Mouse (Mus musculus): ENCODE measurements around the gene Ddx5. TPM values are rescaled to one million over a fixed set of nuclear protein-coding genes. Genes with fewer than 3 reads are reported as not detected.
A peak's percentile ranks its signal among the peaks of the same experiment; 100 is the strongest.
"Not testable (repeated sequence)": the region's sequence is repeated elsewhere in the genome, so short reads cannot be mapped to it uniquely, and the experiment has no call there.

The Ddx5 gene
- polyA plus RNA-seq, 1 experiment from 2014 or later = 406 TPM

- H3K9me3 ChIP-seq = no peaks in the 10 kb centered on the region
- H3K27ac ChIP-seq = no peak overlapping the region
- H3K9ac ChIP-seq = no peak overlapping the region
- ATAC-seq (ENCODE audit: insufficient number of reproducible peaks, insufficient read depth, low FRiP score, low TSS enrichment) = no peak
- H3K4me2 ChIP-seq (replicated peaks) = no peak overlapping the region
- H3K27me3 ChIP-seq = no peaks in the 10 kb centered on the region
- H3K4me3 ChIP-seq = no peak overlapping the region
- WGBS = 89% methylated on average over 3 of the region's 3 CpGs
- H3K36me3 ChIP-seq = peaks cover 71% of the 10 kb centered on the region
- H3K4me1 ChIP-seq = peaks cover 14% of the 10 kb centered on the region
Measured at GRCm38 (mm10) chr11:106817156-106817555, 28.2 kb upstream of the Ddx5 start.

DNA sequence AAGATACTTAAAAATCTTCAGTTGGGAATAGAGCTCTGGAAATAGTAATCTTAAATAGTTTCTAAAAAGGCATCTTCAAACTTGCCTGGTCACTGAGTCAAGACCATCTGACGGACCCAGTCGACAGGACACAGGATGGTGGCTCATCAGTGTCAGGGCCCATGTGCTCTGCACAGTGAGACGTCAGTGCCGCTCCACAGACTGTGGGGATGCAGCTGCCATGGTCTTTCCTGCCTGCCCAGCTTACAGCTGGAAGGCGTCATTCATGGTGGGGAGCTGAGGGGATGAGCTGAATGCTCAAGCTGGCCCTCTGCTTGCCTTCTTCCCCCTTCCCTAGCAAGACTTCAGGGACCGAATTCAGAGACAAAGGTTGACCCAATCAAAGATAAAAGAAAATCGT is 27.3 kb upstream of the Ddx5 start:
- no peak overlapping the region for H3K9ac ChIP-seq
- ATAC-seq (ENCODE audit: insufficient number of reproducible peaks, insufficient read depth, low FRiP score, low TSS enrichment) = no peak
- H3K27me3 ChIP-seq = no peaks in the 10 kb centered on the region
- WGBS = 68% methylated on average over 7 of the region's 7 CpGs
- no peaks in the 10 kb centered on the region for H3K9me3 ChIP-seq
- H3K36me3 ChIP-seq = peaks cover 74% of the 10 kb centered on the region
- H3K4me2 ChIP-seq (replicated peaks) = no peak overlapping the region
- peaks cover 14% of the 10 kb centered on the region for H3K4me1 ChIP-seq
- H3K4me3 ChIP-seq = no peak overlapping the region
- H3K27ac ChIP-seq = no peak overlapping the region

DNA sequence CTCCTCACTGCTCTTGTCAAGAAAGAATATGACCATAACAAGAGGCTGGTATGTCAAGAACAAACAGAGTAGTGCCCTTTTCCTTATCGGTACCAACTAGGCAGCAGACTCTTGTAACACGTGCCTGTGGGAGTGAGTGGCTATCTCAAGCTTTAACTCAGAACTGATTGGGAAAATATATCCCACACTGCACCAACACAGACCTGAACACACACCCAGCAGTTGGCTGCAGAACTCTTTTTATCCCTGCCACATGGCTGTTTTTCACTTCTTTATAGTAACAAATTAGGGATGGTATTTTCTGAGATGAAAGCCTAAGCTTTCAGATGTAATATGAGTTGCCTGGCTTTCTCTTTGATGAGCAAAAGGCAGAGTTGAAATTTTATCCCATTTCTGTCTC is 26.8 kb upstream of the Ddx5 start:
- ATAC-seq (ENCODE audit: insufficient number of reproducible peaks, insufficient read depth, low FRiP score, low TSS enrichment) = no peak

GRCm38 (mm10) chr11:106815331-106815730 is 26.3 kb upstream of the Ddx5 start:
- H3K9me3 ChIP-seq = no peaks in the 10 kb centered on the region
- H3K4me3 ChIP-seq = no peak overlapping the region
- H3K27me3 ChIP-seq = no peaks in the 10 kb centered on the region
- no peak for ATAC-seq (ENCODE audit: insufficient number of reproducible peaks, insufficient read depth, low FRiP score, low TSS enrichment)
- H3K27ac ChIP-seq = no peak overlapping the region
- no peak overlapping the region for H3K4me2 ChIP-seq (replicated peaks)
- peaks cover 14% of the 10 kb centered on the region for H3K4me1 ChIP-seq
- H3K9ac ChIP-seq = no peak overlapping the region
- peaks cover 76% of the 10 kb centered on the region for H3K36me3 ChIP-seq
- WGBS = 93% methylated on average over 2 of the region's 2 CpGs

More for the DNA sequence above, 26.8 kb upstream of the Ddx5 start:
- H3K9me3 ChIP-seq = no peaks in the 10 kb centered on the region
- H3K4me3 ChIP-seq = no peak overlapping the region
- no peak overlapping the region for H3K9ac ChIP-seq
- H3K36me3 ChIP-seq = peaks cover 74% of the 10 kb centered on the region
- peaks cover 14% of the 10 kb centered on the region for H3K4me1 ChIP-seq
- no peaks in the 10 kb centered on the region for H3K27me3 ChIP-seq
- no peak overlapping the region for H3K27ac ChIP-seq
- 80% methylated on average over 2 of the region's 2 CpGs for WGBS
- no peak overlapping the region for H3K4me2 ChIP-seq (replicated peaks)

DNA sequence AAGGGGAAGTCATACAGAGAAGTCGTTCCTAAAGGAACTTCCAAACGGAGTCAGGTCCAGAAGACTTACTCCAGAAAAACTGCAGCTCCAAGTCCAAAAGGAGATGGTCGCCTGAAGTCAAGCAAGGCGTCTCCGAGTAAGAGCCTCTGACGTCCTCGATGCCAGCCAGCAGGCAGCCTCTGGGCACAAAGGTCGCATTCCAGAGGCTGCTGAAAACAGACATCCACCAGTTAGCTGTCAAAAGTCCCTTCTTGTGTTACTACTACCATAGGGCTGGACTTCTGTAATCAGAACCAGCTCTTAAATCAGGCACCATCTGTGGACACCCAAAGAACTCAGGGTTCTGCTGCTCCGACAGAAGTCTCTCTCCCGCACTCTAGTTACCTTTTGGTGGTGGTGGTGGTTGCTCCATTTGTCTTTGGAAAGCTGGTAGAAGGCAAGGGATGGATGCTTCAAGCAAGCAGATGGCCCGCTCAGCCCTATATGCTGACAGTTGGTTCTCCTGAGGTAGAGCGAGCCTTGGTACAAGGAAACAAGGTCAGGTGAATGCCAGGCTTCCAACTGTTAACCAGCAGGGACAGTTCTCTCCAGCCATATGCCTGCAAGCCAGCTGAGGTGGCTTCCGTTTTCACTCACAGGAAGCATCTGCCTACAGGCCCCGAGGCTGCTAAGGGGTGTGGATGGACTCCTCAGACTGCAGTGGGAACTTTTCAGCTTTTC is 25.8 kb upstream of the Ddx5 start:
- Histone ChIP-seq H3K27ac (peak overlapping the region; percentile 36; the same call in 1 of the 2 replicates), H3K4me3 (no peak overlapping the region), H3K4me1 (peaks cover 14% of the 10 kb centered on the region), H3K9ac (no peak overlapping the region), H3K4me2 (replicated peaks) (no peak overlapping the region), H3K9me3 (no peaks in the 10 kb centered on the region), H3K36me3 (peaks cover 80% of the 10 kb centered on the region), H3K27me3 (no peaks in the 10 kb centered on the region)
- WGBS = 41% methylated on average over 14 of the region's 14 CpGs
- no peak for ATAC-seq (ENCODE audit: insufficient number of reproducible peaks, insufficient read depth, low FRiP score, low TSS enrichment)

GRCm38 (mm10) chr11:106812410-106813136 is 23.6 kb upstream of the Ddx5 start:
- ATAC-seq (ENCODE audit: insufficient number of reproducible peaks, insufficient read depth, low FRiP score, low TSS enrichment) = no peak
- Histone ChIP-seq H3K27ac (no peak overlapping the region), H3K4me2 (replicated peaks) (no peak overlapping the region), H3K36me3 (peaks cover 71% of the 10 kb centered on the region), H3K4me3 (no peak overlapping the region), H3K9ac (no peak overlapping the region), H3K27me3 (no peaks in the 10 kb centered on the region), H3K4me1 (peaks cover 9% of the 10 kb centered on the region), H3K9me3 (no peaks in the 10 kb centered on the region)
- WGBS = 92% methylated on average over 7 of the region's 7 CpGs

- ATAC-seq (ENCODE audit: insufficient number of reproducible peaks, insufficient read depth, low FRiP score, low TSS enrichment); H3K27ac ChIP-seq; H3K9ac ChIP-seq; H3K4me1 ChIP-seq; H3K4me3 ChIP-seq; H3K9me3 ChIP-seq; H3K27me3 ChIP-seq; H3K4me2 ChIP-seq (replicated peaks): not testable (repeated sequence)
- WGBS = 75% methylated on average over 1 of the region's 1 CpGs
- peaks cover 58% of the 10 kb centered on the region for H3K36me3 ChIP-seq
Measured at GRCm38 (mm10) chr11:106807442-106807841, 18.5 kb upstream of the Ddx5 start.

GRCm38 (mm10) chr11:106802069-106802627 is 13.2 kb upstream of the Ddx5 start:
- H3K36me3 ChIP-seq = peaks cover 75% of the 10 kb centered on the region

GRCm38 (mm10) chr11:106795679-106796078 is 6.7 kb upstream of the Ddx5 start:
- H3K27ac ChIP-seq = 0 out of 2 replicates have a peak overlapping the region, but pooled peaks have one; percentile 36
- H3K4me2 ChIP-seq (replicated peaks) = 0 out of 2 replicates have a peak overlapping the region, but pooled peaks have one; percentile 9
- H3K27me3 ChIP-seq = no peaks in the 10 kb centered on the region
- H3K9ac ChIP-seq = no peak overlapping the region
- H3K4me3 ChIP-seq = no peak overlapping the region
- H3K4me1 ChIP-seq = peaks cover 7% of the 10 kb centered on the region; the same call in 1 of the 2 replicates
- H3K36me3 ChIP-seq = peaks cover 71% of the 10 kb centered on the region
- ATAC-seq (ENCODE audit: insufficient number of reproducible peaks, insufficient read depth, low FRiP score, low TSS enrichment) = no peak
- 37% methylated on average over 9 of the region's 9 CpGs for WGBS
- H3K9me3 ChIP-seq = peaks cover 3% of the 10 kb centered on the region; the same call in 1 of the 2 replicates

More at GRCm38 (mm10) chr11:106802069-106802627, 13.2 kb upstream of the Ddx5 start:
- no peak for ATAC-seq (ENCODE audit: insufficient number of reproducible peaks, insufficient read depth, low FRiP score, low TSS enrichment)
- H3K4me2 ChIP-seq (replicated peaks) = no peak overlapping the region
- H3K9ac ChIP-seq = no peak overlapping the region
- no peaks in the 10 kb centered on the region for H3K4me1 ChIP-seq
- no peak overlapping the region for H3K4me3 ChIP-seq
- peaks cover 3% of the 10 kb centered on the region; the same call in 1 of the 2 replicates for H3K9me3 ChIP-seq
- 87% methylated on average over 10 of the region's 10 CpGs for WGBS
- no peak overlapping the region for H3K27ac ChIP-seq
- no peaks in the 10 kb centered on the region for H3K27me3 ChIP-seq

DNA sequence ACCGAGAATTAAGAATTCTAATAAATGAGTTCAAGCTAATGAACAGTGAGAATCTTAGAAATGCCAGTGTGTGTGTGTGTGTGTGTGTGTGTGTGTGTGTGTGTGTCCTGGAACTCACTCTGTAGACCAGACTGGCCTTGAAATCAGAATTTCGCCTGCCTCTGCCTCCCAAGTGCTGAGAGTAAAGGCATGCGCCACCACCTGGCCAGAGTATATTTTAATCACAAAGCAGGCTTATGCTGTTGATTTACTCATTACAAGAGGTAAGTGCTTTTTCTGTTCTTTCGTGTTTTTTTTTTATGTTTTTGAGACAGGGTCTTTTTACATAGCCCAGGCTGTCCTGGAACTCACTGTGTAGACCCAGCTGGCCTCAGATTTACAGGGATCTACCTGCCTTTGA is 4.9 kb upstream of the Ddx5 start:
- no peak overlapping the region for H3K4me2 ChIP-seq (replicated peaks)
- H3K27me3 ChIP-seq = no peaks in the 10 kb centered on the region
- H3K36me3 ChIP-seq = peaks cover 54% of the 10 kb centered on the region
- WGBS = 67% methylated on average over 4 of the region's 4 CpGs
- H3K9me3 ChIP-seq = peaks cover 3% of the 10 kb centered on the region; the same call in 1 of the 2 replicates
- H3K4me1 ChIP-seq = peaks cover 13% of the 10 kb centered on the region; the same call in 1 of the 2 replicates
- no peak overlapping the region for H3K4me3 ChIP-seq
- H3K27ac ChIP-seq = no peak overlapping the region
- no peak overlapping the region for H3K9ac ChIP-seq
- ATAC-seq (ENCODE audit: insufficient number of reproducible peaks, insufficient read depth, low FRiP score, low TSS enrichment) = no peak

DNA sequence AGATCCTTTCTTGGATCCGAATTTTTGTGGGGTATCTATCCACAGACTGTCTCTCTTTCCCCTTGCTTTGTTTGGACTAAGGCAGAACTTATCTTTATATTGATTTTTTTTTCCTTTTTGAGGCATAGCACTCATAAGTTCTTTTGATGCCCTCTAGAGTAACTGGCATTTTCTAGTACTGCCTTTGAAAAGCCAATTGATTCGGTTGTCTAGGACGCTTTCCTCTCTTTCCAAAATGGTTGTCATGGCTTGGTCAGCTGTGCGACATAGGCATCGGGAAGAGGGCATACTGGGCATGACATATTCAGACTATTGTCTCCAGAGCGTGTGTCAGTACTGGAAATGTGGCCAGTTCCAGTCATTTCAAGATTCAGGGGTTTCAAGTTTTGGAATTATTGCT is 664 bp upstream of the Ddx5 start:
- Histone ChIP-seq H3K4me1 (peaks cover 17% of the 10 kb centered on the region), H3K9ac (peak overlapping the region; percentile 99), H3K4me3 (peak overlapping the region; percentile 75), H3K27me3 (no peaks in the 10 kb centered on the region), H3K27ac (peak overlapping the region; percentile 99), H3K9me3 (no peaks in the 10 kb centered on the region), H3K4me2 (replicated peaks) (peak overlapping the region; percentile 78), H3K36me3 (peaks cover 48% of the 10 kb centered on the region)
- ATAC-seq (ENCODE audit: insufficient number of reproducible peaks, insufficient read depth, low FRiP score, low TSS enrichment) = 0 out of 2 replicates have a peak, but pooled peaks have one; percentile 1
- WGBS = under 1% methylated on average over 6 of the region's 6 CpGs

Measured in embryonic facial prominence, embryonic 12.5 days (tissue).